Mouse (Mus musculus): ENCODE data around the gene Gm20479.

DNA sequence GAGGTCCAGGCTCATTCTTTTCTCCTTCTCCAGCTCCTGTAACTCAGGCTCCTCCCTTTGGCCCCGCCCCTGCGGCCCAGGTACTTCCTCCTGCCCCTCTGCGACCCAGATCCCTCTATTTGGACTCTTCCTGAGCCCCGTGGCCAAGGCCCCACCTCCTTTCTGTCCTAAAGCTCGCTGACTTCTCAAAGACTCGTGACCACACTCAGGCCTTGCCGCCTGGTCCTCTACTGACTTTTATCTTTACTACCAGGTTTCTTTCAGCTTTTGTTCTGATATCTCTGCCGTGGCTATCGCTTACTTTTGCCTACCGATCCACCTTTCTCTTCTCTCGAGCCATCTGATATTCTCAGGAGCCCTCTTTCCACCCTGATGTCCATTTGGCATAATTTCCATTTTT lies 10.8 kb upstream of the Gm20479 start:
- TF ChIP-seq CTCF (IDR thresholded peaks at IDR 0.05; ENCODE audit: insufficient read depth, low read length) (no peak), POLR2A (IDR thresholded peaks at IDR 0.05; ENCODE audit: borderline replicate concordance, extremely low read depth, low read depth, low read length) (no peak)
